Mouse (Mus musculus) olfactory bulb, adult 2 months (tissue): ENCODE results near the gene Notch4.

Source experiments
- CTCF ChIP-seq: fragments of 200-500 bp; IDR thresholded peaks from 2 replicates; pipeline ENCODE4 v1.5.1; 2012; ENCODE audit warnings: low read depth, mild to moderate bottlenecking, low read length, moderate library complexity; ENCODE audit not compliant: insufficient read depth
- POLR2A ChIP-seq: fragments of 200-500 bp; IDR thresholded peaks from 2 replicates; pipeline ENCODE4 v1.6.1; 2012; ENCODE audit warnings: mild to moderate bottlenecking, low read depth, low read length, moderate library complexity; ENCODE audit not compliant: insufficient read depth

DNA sequence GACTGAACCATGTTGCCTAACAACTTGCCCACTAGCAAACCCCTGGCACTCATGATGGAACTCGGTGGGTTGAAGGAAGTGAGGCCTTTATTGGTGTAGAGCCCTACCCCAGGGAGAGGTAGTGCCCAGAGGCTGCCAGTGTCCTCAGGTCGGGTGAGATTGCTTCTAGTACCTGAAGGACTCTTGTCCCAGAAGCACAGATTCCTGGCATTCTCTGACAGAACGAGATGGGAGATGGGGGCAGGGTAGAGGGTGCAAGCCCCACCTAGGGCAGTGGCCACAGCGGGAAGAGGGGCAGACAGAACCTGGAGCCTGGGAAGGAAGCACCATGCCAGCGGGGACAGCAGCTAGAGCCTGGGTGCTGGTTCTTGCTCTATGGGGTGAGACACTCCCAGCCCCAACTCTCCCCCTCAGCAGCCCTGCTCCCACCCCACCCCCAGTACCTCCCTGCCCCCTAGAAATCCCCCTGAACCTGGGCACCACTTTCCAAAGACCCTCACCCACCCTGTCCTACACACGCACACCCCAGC lies 33.6 kb downstream of the Notch4 start, which contains the start of gene Ager:
- TF ChIP-seq CTCF (no peak), POLR2A (no peak)
